7 mouse cellular contexts compared by ENCODE assay signal in the genomic region with DNA sequence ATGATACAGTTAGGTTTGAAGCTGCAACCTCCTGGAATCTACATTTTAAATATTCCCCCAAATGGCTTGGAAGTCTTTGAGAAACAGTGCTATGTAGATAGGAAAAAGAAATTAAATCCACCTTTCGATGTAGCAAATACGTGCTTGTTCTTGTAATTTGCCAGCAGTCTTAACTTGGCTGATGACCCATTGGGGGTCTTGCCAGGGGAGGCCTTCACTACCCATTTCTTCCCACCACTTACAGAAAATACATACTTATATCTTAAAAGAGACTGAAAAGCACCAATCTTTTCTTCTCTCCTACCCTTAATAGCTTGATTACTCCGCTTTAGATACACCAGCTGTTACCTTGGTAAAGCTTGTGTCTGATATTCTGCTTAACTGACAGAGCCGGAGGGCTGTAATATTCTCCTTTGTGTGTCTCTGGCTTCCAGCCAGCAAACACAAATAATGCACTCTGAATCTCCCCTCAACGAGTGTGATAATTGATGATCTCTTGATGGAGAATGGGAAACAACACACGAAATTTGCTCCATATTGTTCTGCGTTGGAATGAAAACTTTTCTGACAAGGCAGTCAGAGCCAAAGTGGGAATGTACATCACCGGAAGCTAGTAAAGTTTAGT. TPM values are rescaled to one million over a fixed set of nuclear protein-coding genes. Genes with fewer than 3 reads are reported as not detected.
DNase-seq lines count a peak whose midpoint lies in the region; ATAC-seq and TF ChIP-seq lines count a peak whose summit lies in the region.

No protein-coding gene starts in this region.

- no peak for ATAC-seq in lung, embryonic 16.5 days (ENCODE audit: low read depth)
- ATAC-seq in embryonic facial prominence, embryonic 12.5 days (ENCODE audit: insufficient number of reproducible peaks, insufficient read depth, low FRiP score, low TSS enrichment) = no peak
- no peak for ATAC-seq in intestine, postnatal 0 days

- peak overlapping the region; percentile 52 for H3K9ac ChIP-seq in lung, embryonic 16.5 days (ENCODE audit: low read length)
- no peak overlapping the region; the same call in 1 of the 2 replicates for H3K9ac ChIP-seq in embryonic facial prominence, embryonic 12.5 days
- no peak overlapping the region for H3K9ac ChIP-seq in intestine, postnatal 0 days (ENCODE audit: low read depth, low read length)

- peak overlapping the region; percentile 80 for H3K4me2 ChIP-seq in lung, embryonic 16.5 days (ENCODE audit: low read depth, low read length)
- peak overlapping the region; percentile 64 for H3K4me2 ChIP-seq in embryonic facial prominence, embryonic 12.5 days (replicated peaks)
- peak overlapping the region; percentile 74 for H3K4me2 ChIP-seq in intestine, postnatal 0 days (replicated peaks; ENCODE audit: low read depth)

- DNase-seq in lung, adult 18-20 months = no peak
- peak; percentile 23 for DNase-seq in skeletal muscle tissue, adult 2 months (ENCODE audit: low read depth, low spot score)
- no peak for DNase-seq in thymus, postnatal 36 days
- DNase-seq in thymus, postnatal 25 days = no peak

- H3K4me1 ChIP-seq in lung, embryonic 16.5 days (replicated peaks; ENCODE audit: control insufficient read depth, insufficient read depth, low read length) = peaks cover 10% of the 10 kb centered on the region
- peaks cover 10% of the 10 kb centered on the region; the same call in 1 of the 2 replicates for H3K4me1 ChIP-seq in embryonic facial prominence, embryonic 12.5 days
- H3K4me1 ChIP-seq in intestine, postnatal 0 days (replicated peaks; ENCODE audit: control insufficient read depth, insufficient read depth, low read length) = no peaks in the 10 kb centered on the region

- TF ChIP-seq CTCF in intestine, postnatal 0 days (IDR thresholded peaks at IDR 0.05; ENCODE audit: low read depth) = no peak

- WGBS in lung, embryonic 16.5 days = 28% methylated on average over 8 of the region's 8 CpGs
- 36% methylated on average over 8 of the region's 8 CpGs for WGBS in embryonic facial prominence, embryonic 12.5 days
- 31% methylated on average over 8 of the region's 8 CpGs for WGBS in intestine, postnatal 0 days

- no peaks in the 10 kb centered on the region for H3K36me3 ChIP-seq in lung, embryonic 16.5 days (ENCODE audit: control insufficient read depth, insufficient read depth, low read length)
- H3K36me3 ChIP-seq in embryonic facial prominence, embryonic 12.5 days = 0 out of 2 replicates have a peak, but pooled peaks cover 4% of the 10 kb centered on the region
- H3K36me3 ChIP-seq in intestine, postnatal 0 days (ENCODE audit: control insufficient read depth, insufficient read depth) = no peaks in the 10 kb centered on the region

- H3K27me3 ChIP-seq in lung, embryonic 16.5 days (ENCODE audit: control insufficient read depth, insufficient read depth, low read depth, low read length) = no peaks in the 10 kb centered on the region
- no peaks in the 10 kb centered on the region for H3K27me3 ChIP-seq in embryonic facial prominence, embryonic 12.5 days
- no peaks in the 10 kb centered on the region for H3K27me3 ChIP-seq in intestine, postnatal 0 days (replicated peaks; ENCODE audit: control insufficient read depth, insufficient read depth, low read length)

- H3K27ac ChIP-seq in lung, embryonic 16.5 days (ENCODE audit: low read length) = no peak overlapping the region
- H3K27ac ChIP-seq in embryonic facial prominence, embryonic 12.5 days = no peak overlapping the region
- no peak overlapping the region for H3K27ac ChIP-seq in intestine, postnatal 0 days (ENCODE audit: low read depth, low read length)

- no peaks in the 10 kb centered on the region for H3K9me3 ChIP-seq in lung, embryonic 16.5 days (ENCODE audit: control insufficient read depth, low read length)
- no peaks in the 10 kb centered on the region for H3K9me3 ChIP-seq in embryonic facial prominence, embryonic 12.5 days
- no peaks in the 10 kb centered on the region for H3K9me3 ChIP-seq in intestine, postnatal 0 days (ENCODE audit: control insufficient read depth)

- H3K4me3 ChIP-seq in lung, embryonic 16.5 days (ENCODE audit: low read length) = peak overlapping the region; percentile 59
- peak overlapping the region; percentile 74 for H3K4me3 ChIP-seq in embryonic facial prominence, embryonic 12.5 days
- H3K4me3 ChIP-seq in intestine, postnatal 0 days (ENCODE audit: low read depth, low read length) = peak overlapping the region; percentile 36

RNA-seq across cellular contexts. Expression of gene Casc1, which starts 0.6 kb away (rescaled TPM):
- polyA plus RNA-seq in lung, embryonic 16.5 days (2015; fragmentation: Nextera tagmentation; extraction: Ambion mirVana) = 1.5 and 3.2 TPM in 2 replicates
- 0.27 and 0.35 TPM in 2 replicates for polyA plus RNA-seq in embryonic facial prominence, embryonic 12.5 days (2016; fragmentation: Nextera tagmentation; extraction: Ambion mirVana)
- polyA plus RNA-seq in intestine, postnatal 0 days (2015; fragmentation: Nextera tagmentation; extraction: Ambion mirVana) = 0.08 TPM in 2 replicates

RNA-seq across cellular contexts. Expression of gene Etfrf1, which starts 0.8 kb away (rescaled TPM):
- 28.1 and 29.0 TPM in 2 replicates for polyA plus RNA-seq in lung, embryonic 16.5 days (2015; fragmentation: Nextera tagmentation; extraction: Ambion mirVana)
- polyA plus RNA-seq in embryonic facial prominence, embryonic 12.5 days (2016; fragmentation: Nextera tagmentation; extraction: Ambion mirVana) = 37.5 and 38.1 TPM in 2 replicates
- polyA plus RNA-seq in intestine, postnatal 0 days (2015; fragmentation: Nextera tagmentation; extraction: Ambion mirVana) = 48.8 and 49.5 TPM in 2 replicates

RNA-seq across cellular contexts. Expression of gene Kras, which starts 39.9 kb away (rescaled TPM):
- polyA plus RNA-seq in lung, embryonic 16.5 days (2015; fragmentation: Nextera tagmentation; extraction: Ambion mirVana) = 97.6 and 99.5 TPM in 2 replicates
- polyA plus RNA-seq in embryonic facial prominence, embryonic 12.5 days (2016; fragmentation: Nextera tagmentation; extraction: Ambion mirVana) = 81.4 and 86.3 TPM in 2 replicates
- 62.0 and 64.2 TPM in 2 replicates for polyA plus RNA-seq in intestine, postnatal 0 days (2015; fragmentation: Nextera tagmentation; extraction: Ambion mirVana)
